Mouse (Mus musculus) left cerebral cortex, adult 18-20 months (tissue): ENCODE measurements around the gene Blm. TPM values are rescaled to one million over a fixed set of nuclear protein-coding genes. Genes with fewer than 3 reads are reported as not detected.
A peak's percentile ranks its signal among the peaks of the same experiment; 100 is the strongest.

Source experiments
- DNase-seq, 2 experiments: peaks; one replicate each; pipeline ENCODE4 v3.0.0; 2021 to 2022; ENCODE audit warnings: low spot score in 2 of 2, mixed read lengths in 1 of 2
- total RNA-seq, 2 experiments: library from RNA; stranded (reverse); gene quantifications; 2 replicates each; pipeline ENCODE4 v1.2.3; 2021

The Blm gene
- total RNA-seq, 2 experiments from 2014 or later, result 4.4 to 4.6 TPM

- no peak for DNase-seq
These were observed 92.7 kb downstream of the Blm start for GRCm38 (mm10) chr7:80441986-80442904.

- no peak for DNase-seq
These were observed 94.2 kb downstream of the Blm start for GRCm38 (mm10) chr7:80440685-80441084.

GRCm38 (mm10) chr7:80439789-80440488, 95.0 kb downstream of the Blm start:
- no peak for DNase-seq

GRCm38 (mm10) chr7:80439032-80439760, 95.7 kb downstream of the Blm start:
- no peak for DNase-seq

- no peak for DNase-seq
These were observed 98.3 kb downstream of the Blm start for GRCm38 (mm10) chr7:80436571-80436970.

- no peak for DNase-seq
These were observed 99.3 kb downstream of the Blm start for GRCm38 (mm10) chr7:80435594-80435993.

GRCm38 (mm10) chr7:80429661-80430060, 105.3 kb downstream of the Blm start:
- DNase-seq, result no peak

GRCm38 (mm10) chr7:80427730-80428129, 107.2 kb downstream of the Blm start:
- no peak for DNase-seq

- DNase-seq, result no peak
These were observed 108.6 kb downstream of the Blm start for GRCm38 (mm10) chr7:80426363-80426762.

- DNase-seq, result no peak
These were observed 110.2 kb downstream of the Blm start for GRCm38 (mm10) chr7:80424722-80425121.

GRCm38 (mm10) chr7:80422759-80423480, 112.0 kb downstream of the Blm start:
- peak in 1 of 2 experiments; percentile 41 for DNase-seq

GRCm38 (mm10) chr7:80421576-80421975, 113.3 kb downstream of the Blm start:
- DNase-seq, result no peak

GRCm38 (mm10) chr7:80420586-80420985, 114.3 kb downstream of the Blm start:
- no peak for DNase-seq

GRCm38 (mm10) chr7:80419278-80419677, 115.6 kb downstream of the Blm start:
- no peak for DNase-seq

- no peak for DNase-seq
These were observed 116.9 kb downstream of the Blm start for GRCm38 (mm10) chr7:80418036-80418435.

- DNase-seq, result no peak
These were observed 117.3 kb downstream of the Blm start for GRCm38 (mm10) chr7:80417601-80418000.

GRCm38 (mm10) chr7:80416969-80417368, 118.0 kb downstream of the Blm start:
- no peak for DNase-seq

- no peak for DNase-seq
These were observed 120.5 kb downstream of the Blm start for GRCm38 (mm10) chr7:80414303-80414855.

- DNase-seq, result no peak
These were observed 121.2 kb downstream of the Blm start for GRCm38 (mm10) chr7:80413512-80414302.

- no peak for DNase-seq
These were observed 122.1 kb downstream of the Blm start for GRCm38 (mm10) chr7:80412781-80413180.
